Mouse (Mus musculus) adrenal gland, adult 18-20 months (tissue): ENCODE measurements around the gene Zbtb17. TPM values are rescaled to one million over a fixed set of nuclear protein-coding genes. Genes with fewer than 3 reads are reported as not detected.

Experiments
- DNase-seq, 2 experiments: peaks; one replicate each; pipeline ENCODE4 v3.0.0; 2021 to 2022; ENCODE audit warnings: low spot score in 2 of 2
- total RNA-seq, 2 experiments: library from RNA; stranded (reverse); gene quantifications; 1 replicate in 1 of 2; 2 replicates in 1 of 2; pipeline ENCODE4 v1.2.3; 2021

Gene Zbtb17
- total RNA-seq, 2 experiments from 2014 or later, result 18.6 to 20.5 TPM

DNA sequence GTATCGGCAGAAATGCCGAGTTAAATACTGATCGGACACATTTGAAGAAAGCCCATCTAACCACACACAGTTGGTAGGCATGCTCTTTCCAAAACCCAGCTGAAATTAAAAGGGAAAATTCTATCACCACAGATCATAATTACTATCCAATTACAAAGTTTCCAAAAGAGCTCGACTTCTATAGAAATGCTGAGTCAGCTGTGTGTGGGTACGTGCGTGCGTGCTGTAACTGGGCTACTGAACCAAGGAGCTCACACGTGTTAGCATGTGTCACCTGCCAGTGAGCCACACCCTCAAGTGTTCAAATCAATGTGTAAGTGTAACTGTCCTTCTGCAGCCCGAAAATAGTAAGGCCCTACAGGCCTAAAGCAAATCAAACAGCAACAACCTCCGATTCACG, 43.1 kb downstream of the Zbtb17 start:
- DNase-seq, result no peak

DNA sequence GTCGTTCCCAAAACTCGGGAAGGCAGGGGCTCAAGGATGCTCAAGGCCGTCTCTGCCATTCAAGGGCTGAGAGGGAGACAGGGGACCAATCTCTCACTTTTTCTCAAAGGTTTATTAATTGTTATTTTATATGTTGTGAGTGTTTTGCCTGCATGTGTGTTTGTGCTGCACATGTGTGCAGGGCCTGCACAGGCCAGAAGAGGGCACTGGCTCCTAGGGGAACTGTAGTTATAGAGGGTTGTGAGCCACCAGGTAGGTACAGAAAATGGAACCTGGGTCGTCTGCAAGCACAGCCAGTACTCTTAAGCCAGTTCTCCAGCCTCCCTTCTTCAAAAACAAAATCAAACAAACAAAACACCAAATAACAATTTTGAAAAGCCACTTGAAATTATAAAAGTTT, 44.2 kb downstream of the Zbtb17 start:
- no peak for DNase-seq

DNA sequence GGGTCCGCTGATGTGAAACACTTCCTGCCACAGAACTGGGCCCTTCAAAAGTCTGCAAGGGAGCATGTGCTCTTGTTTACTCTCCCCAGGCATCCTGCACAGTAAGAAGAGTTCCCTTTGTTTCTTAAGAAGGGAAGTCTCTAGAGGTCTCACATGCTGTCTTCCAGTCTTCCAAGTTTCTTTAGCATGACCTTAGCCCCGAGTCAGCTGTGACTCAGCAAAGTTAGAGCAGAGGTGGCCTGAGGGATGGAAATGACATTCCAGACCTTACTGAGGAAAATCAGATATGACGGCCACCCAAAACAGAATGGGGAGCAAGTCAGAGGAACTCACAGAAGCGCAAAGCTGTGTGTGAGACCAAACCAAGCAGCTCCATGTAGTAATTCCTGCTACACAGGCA, 56.2 kb downstream of the Zbtb17 start:
- DNase-seq, result no peak

DNA sequence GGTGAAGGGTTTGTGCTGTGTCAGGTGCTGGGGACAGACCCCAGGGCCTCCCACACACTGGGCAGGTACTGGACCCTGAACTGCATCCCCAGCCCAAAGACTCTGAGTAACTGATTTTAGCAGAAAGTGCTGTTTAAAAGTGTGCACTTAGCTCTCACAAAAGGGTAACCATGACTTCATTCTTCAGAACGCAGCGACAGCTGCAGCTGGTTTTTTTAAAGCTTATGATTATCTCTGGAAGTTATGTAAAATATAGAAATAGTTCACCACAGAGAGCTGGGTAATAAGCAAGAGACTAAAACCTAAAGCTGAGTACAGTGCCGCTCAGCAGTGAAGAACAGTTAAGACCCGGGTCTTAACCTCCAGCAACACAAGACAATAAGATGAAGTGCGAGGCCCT, 56.6 kb downstream of the Zbtb17 start:
- no peak for DNase-seq

DNA sequence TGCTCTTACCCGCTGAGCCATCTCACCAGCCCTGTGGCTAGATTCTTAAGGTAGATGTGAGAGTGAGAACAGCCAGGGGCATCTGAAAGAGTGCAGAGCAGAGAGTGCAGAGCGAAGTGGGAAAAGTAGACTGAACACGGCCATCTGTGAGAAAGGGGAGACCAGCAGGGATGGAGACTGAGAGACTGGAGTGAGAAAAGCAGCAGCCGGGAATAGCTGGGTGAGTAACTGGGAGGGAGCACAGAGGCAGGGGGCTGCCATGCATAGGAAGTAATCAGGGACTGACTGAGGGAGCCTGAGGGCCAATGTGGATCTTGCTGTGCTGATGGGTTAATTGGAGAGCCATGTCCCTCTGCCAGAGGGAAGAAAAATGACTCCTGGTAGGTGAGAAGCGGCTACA, 58.3 kb downstream of the Zbtb17 start:
- DNase-seq, result no peak

DNA sequence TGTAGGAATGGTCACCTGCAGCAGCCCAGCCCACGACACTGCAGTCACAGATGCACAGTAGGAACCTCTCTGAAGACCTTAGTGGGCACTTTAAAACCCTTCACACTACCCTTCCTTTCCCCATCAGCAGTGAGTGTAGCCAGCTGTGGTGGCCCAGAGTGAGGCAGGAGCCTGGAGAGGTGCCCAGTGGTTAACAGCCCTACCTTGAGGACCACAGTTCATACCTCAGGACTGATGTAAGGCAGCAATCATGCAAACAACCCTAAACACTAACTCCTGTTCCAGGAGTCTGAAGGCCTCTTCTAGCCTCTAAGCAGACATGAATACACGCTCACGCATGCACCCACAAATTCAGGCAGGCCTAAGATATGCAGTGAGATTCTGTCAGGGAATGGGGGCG, 60.0 kb downstream of the Zbtb17 start:
- no peak for DNase-seq

DNA sequence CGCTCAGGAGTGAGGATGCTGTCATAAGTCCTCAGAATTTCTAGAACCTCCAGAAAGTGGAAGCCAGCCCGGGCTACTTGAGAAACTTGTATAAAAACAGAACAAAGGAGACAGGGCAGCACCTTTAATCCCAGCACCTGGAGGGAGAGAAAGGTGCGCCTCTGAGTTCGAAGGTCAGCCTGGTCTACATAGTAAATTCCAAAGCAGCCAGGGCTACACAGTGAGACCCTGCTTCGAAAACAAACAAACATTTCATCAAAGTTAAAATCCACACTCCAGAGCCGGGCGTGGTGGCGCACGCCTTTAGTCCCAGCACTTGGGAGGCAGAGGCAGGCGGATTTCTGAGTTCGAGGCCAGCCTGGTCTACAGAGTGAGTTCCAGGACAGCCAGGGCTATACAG, 61.4 kb downstream of the Zbtb17 start:
- DNase-seq, result no peak

DNA sequence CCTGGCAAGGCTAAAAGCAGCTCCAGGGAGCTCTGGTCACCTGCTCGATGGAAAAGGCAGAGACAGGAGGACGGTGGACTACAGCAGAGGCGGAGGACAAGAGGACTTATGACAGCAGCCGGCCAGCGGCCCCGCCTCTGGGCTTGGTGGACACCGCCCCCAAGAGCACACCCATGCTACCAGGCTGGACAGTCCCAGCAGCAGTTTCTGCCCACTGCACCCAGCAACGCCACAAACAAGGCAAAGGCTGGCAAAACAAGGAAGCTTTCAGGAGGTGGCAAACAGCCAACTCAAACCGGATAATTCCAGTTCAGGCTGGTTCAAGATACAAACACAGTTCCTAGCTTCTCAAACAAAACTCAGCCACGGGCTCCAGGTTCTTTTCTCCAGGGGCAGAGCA, 61.9 kb downstream of the Zbtb17 start:
- peak; percentile 61 to 66 for DNase-seq

DNA sequence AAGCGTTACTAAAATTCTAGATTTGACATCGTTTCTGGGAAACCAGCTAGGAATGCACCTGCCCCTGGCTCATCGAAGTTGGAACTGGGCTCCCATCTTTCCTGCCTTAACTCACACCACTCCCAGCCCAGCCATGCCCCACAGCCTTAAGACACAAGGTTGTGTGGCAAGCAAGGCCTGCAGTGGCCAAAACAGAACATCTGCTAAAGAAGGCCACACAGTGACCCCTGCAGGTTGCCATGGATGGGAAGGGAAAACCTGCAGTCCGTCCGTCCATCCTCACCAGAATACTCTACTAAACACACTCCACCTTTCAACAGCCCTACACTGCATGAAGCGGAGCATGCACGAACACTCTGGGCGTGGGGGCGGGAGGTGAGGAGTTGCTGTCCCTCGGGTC, 62.4 kb downstream of the Zbtb17 start:
- no peak for DNase-seq

DNA sequence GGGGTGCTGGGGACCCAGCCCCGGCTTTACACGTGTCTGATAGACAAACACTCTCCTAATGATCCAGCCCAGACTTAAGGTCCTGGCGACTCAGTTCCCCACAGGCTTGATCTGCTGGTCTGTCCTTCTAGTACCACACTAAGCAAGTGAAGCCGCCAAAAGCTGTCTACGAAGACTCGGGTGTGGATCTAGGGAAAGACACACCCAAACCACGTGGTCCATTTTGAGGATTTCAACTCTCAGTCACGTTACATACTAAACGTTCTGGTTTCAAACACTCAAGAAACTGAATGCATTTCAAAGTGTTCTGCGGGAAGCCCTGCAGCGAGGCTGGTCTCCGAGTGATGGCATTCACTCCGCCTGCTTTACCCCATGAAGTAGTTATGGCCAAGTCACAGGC, 66.0 kb downstream of the Zbtb17 start:
- no peak for DNase-seq

DNA sequence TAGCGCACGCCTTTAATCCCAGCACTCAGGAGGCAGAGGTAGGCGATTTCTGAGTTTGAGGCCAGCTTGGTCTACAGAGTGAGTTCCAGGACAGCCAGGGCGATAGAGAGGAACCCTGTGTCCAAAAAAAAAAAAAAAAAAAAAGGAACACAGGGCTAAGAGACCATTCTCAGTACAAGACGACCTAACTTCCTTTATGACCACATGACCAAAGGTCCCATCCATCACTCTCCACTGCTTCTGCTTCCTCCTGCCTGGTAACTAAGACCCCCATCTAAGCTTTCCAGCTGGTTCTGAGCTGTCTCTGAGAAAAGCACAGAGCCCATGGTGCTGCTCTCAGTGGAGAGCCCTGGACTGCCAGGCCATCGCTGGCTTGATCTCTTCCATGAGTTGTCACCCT, 67.7 kb downstream of the Zbtb17 start:
- no peak for DNase-seq

DNA sequence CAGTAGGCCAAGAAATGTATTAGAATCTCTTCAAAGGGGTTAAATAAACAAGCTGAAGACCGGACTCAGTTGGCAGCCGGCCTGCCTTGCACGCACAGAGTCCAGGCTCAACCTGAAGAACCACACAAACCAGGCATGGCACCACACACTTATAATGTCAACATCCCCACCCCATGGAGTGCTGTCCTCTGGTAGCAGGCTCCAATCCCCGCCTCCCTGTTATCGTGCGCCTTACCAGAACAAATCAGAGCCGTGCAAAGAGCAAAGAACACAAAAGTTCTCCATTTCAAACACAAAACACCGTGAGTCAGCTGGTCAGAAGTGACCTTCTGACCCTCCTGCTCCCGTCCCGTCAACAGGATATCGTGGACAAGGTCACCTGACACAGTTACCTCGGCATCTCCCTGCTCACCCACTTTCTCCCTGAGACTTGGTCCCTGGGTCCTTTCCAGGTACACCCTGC, 69.8 kb downstream of the Zbtb17 start:
- DNase-seq, result no peak

Other genes with a start within 250 kb of the Zbtb17 start
- 1 to 10 TPM in 1 of 2 experiments, under 1 TPM in 1; 0.93 to 1.4 TPM for gene Rsg1, start 230.7 kb upstream of the Zbtb17 start, total RNA-seq
- gene Arhgef19, start 205.2 kb upstream of the Zbtb17 start, total RNA-seq, result 10 to 100 TPM; 47.6 to 51.9 TPM
- 10 to 100 TPM; 12.0 to 18.1 TPM for gene Epha2, start 143.4 kb upstream of the Zbtb17 start, total RNA-seq
- gene Fam131c, start 76.4 kb upstream of the Zbtb17 start, total RNA-seq, result 1 to 10 TPM; 1.3 to 2.4 TPM
- not detected for gene Clcnka, start 45.9 kb upstream of the Zbtb17 start, total RNA-seq
- not detected for gene Clcnkb, start 28.6 kb upstream of the Zbtb17 start, total RNA-seq
- gene Hspb7, start 23.9 kb upstream of the Zbtb17 start, total RNA-seq, result under 1 TPM; 0.20 to 0.86 TPM
- gene Srarp, start 8.5 kb upstream of the Zbtb17 start, total RNA-seq, result under 1 TPM in 1 of 2 experiments, not detected in 1; 0.35 TPM
- gene Spen, start 93.9 kb downstream of the Zbtb17 start, total RNA-seq, result 10 to 100 TPM; 49.4 to 53.7 TPM
- 10 to 100 TPM in 1 of 2 experiments, 1 to 10 TPM in 1; 6.8 to 13.0 TPM for gene Fblim1, start 161.4 kb downstream of the Zbtb17 start, total RNA-seq
- gene Tmem82, start 174.0 kb downstream of the Zbtb17 start, total RNA-seq, result 1 to 10 TPM; 1.1 to 2.8 TPM
- 10 to 100 TPM in 1 of 2 experiments, 1 to 10 TPM in 1; 3.5 to 10.3 TPM for gene Slc25a34, start 179.2 kb downstream of the Zbtb17 start, total RNA-seq
- gene Plekhm2, start 220.2 kb downstream of the Zbtb17 start, total RNA-seq, result 10 to 100 TPM; 62.9 to 70.8 TPM
- not detected for gene Rsc1a1, start 240.9 kb downstream of the Zbtb17 start, total RNA-seq